Mouse (Mus musculus): ENCODE data around the gene Naa25.
A peak's percentile ranks its signal among the peaks of the same experiment; 100 is the strongest.

The Naa25 gene

GRCm38 (mm10) chr5:121452906-121453305 is 55.2 kb downstream of the Naa25 start:
- no peak for DNase-seq (ENCODE audit: low spot score)

- DNase-seq (ENCODE audit: low spot score): no peak
Observed at GRCm38 (mm10) chr5:121453743-121454502, 56.2 kb downstream of the Naa25 start.

GRCm38 (mm10) chr5:121454503-121454782 is 56.7 kb downstream of the Naa25 start:
- DNase-seq (ENCODE audit: low spot score): no peak

- DNase-seq (ENCODE audit: low spot score): no peak
Observed at GRCm38 (mm10) chr5:121455510-121456265, 58.0 kb downstream of the Naa25 start.

GRCm38 (mm10) chr5:121461339-121462170 is 63.8 kb downstream of the Naa25 start:
- DNase-seq (ENCODE audit: low spot score): no peak

- DNase-seq (ENCODE audit: low spot score): no peak
Observed at GRCm38 (mm10) chr5:121462171-121462502, 64.4 kb downstream of the Naa25 start.

GRCm38 (mm10) chr5:121462967-121463366 is 65.2 kb downstream of the Naa25 start:
- no peak for DNase-seq (ENCODE audit: low spot score)

GRCm38 (mm10) chr5:121463601-121464250 is 66.0 kb downstream of the Naa25 start:
- no peak for DNase-seq (ENCODE audit: low spot score)

GRCm38 (mm10) chr5:121469566-121469965 is 71.8 kb downstream of the Naa25 start:
- no peak for DNase-seq (ENCODE audit: low spot score)

GRCm38 (mm10) chr5:121472411-121472810 is 74.7 kb downstream of the Naa25 start:
- no peak for DNase-seq (ENCODE audit: low spot score)

- DNase-seq (ENCODE audit: low spot score): no peak
Observed at GRCm38 (mm10) chr5:121474610-121475009, 76.9 kb downstream of the Naa25 start.

- DNase-seq (ENCODE audit: low spot score): no peak
Observed at GRCm38 (mm10) chr5:121476040-121476439, 78.3 kb downstream of the Naa25 start.

- DNase-seq (ENCODE audit: low spot score): peak; percentile 37
Observed at GRCm38 (mm10) chr5:121477680-121478079, 79.9 kb downstream of the Naa25 start.

GRCm38 (mm10) chr5:121484801-121485200 is 87.1 kb downstream of the Naa25 start:
- no peak for DNase-seq (ENCODE audit: low spot score)

GRCm38 (mm10) chr5:121493305-121493704 is 95.6 kb downstream of the Naa25 start:
- no peak for DNase-seq (ENCODE audit: low spot score)

All from T-cell, adult 2 months (primary cell).